Mouse (Mus musculus) liver, embryonic 12.5 days (tissue): ENCODE data around the gene Mnx1. TPM values are rescaled to one million over a fixed set of nuclear protein-coding genes. Genes with fewer than 3 reads are reported as not detected.

ENCODE experiments used
- ATAC-seq: fragments of 200-750 bp; cut with Nextera tagmentation; 2 replicates; pipeline ENCODE4 v1.8.0; 2017; ENCODE audit warnings: moderate number of reproducible peaks, mild to moderate bottlenecking, moderate library complexity
- H3K27ac ChIP-seq: fragments of 300-500 bp; sonication (generic); 2 replicates; pipeline ENCODE4 v1.5.1; 2016; ENCODE audit warnings: mild to moderate bottlenecking
- H3K27me3 ChIP-seq: fragments of 300-500 bp; sonication (generic); replicated peaks from 2 replicates; pipeline ENCODE4 v1.6.1; 2016; ENCODE audit warnings: mild to moderate bottlenecking, moderate library complexity
- H3K36me3 ChIP-seq: fragments of 300-500 bp; sonication (generic); 2 replicates; pipeline ENCODE4 v1.6.1; 2016; ENCODE audit warnings: mild to moderate bottlenecking, moderate library complexity
- H3K4me1 ChIP-seq: fragments of 300-500 bp; sonication (generic); 2 replicates; pipeline ENCODE4 v1.6.1; 2016
- H3K4me2 ChIP-seq: fragments of 300-500 bp; sonication (generic); 2 replicates; pipeline ENCODE4 v1.6.1; 2016; ENCODE audit warnings: mild to moderate bottlenecking, moderate library complexity
- H3K4me3 ChIP-seq: fragments of 300-500 bp; sonication (generic); 2 replicates; pipeline ENCODE4 v1.5.1; 2016; ENCODE audit warnings: mild to moderate bottlenecking, moderate library complexity
- H3K9ac ChIP-seq: fragments of 300-500 bp; sonication (generic); 2 replicates; pipeline ENCODE4 v1.6.1; 2016; ENCODE audit warnings: mild to moderate bottlenecking, moderate library complexity
- H3K9me3 ChIP-seq: fragments of 300-500 bp; sonication (generic); replicated peaks from 2 replicates; pipeline ENCODE4 v1.6.1; 2016; ENCODE audit warnings: mild to moderate bottlenecking, moderate library complexity
- WGBS: fragments of 180-500 bp; shearing (Covaris S2); methylation state at CpG from one replicate; pipeline ENCODE4 v1.1.7; 2016; ENCODE audit not compliant: insufficient replicate concordance; 5-methylcytosine and 5-hydroxymethylcytosine counted together
- polyA plus RNA-seq: library from polyadenylated mRNA; unstranded; fragments of >200 nt; fragmentation: Nextera tagmentation; extraction: Ambion mirVana; gene quantifications from 2 replicates; pipeline ENCODE4 v1.2.1, GENCODE M21; 2016

Mnx1 gene
- polyA plus RNA-seq, 1 experiment from 2014 or later, result not detected

GRCm38 (mm10) chr5:29475556-29475955, 2.7 kb downstream of the Mnx1 start:
- 7% methylated on average over 5 of the region's 5 CpGs for WGBS
- Histone ChIP-seq H3K9me3 (no peaks in the 10 kb centered on the region), H3K4me3 (no peak overlapping the region), H3K27ac (no peak overlapping the region), H3K36me3 (no peaks in the 10 kb centered on the region), H3K4me2 (no peak overlapping the region), H3K27me3 (peaks cover 100% of the 10 kb centered on the region), H3K9ac (no peak overlapping the region), H3K4me1 (peaks cover 7% of the 10 kb centered on the region; the same call in 1 of the 2 replicates)
- no peak for ATAC-seq

GRCm38 (mm10) chr5:29475041-29475440, 3.2 kb downstream of the Mnx1 start:
- Histone ChIP-seq H3K4me3 (no peak overlapping the region), H3K4me2 (no peak overlapping the region), H3K27ac (no peak overlapping the region), H3K4me1 (peaks cover 7% of the 10 kb centered on the region; the same call in 1 of the 2 replicates), H3K27me3 (peaks cover 100% of the 10 kb centered on the region), H3K9ac (no peak overlapping the region), H3K9me3 (no peaks in the 10 kb centered on the region), H3K36me3 (no peaks in the 10 kb centered on the region)
- ATAC-seq, result no peak
- WGBS, result 4% methylated on average over 10 of the region's 10 CpGs

- H3K4me2 ChIP-seq, result no peak overlapping the region
- peaks cover 100% of the 10 kb centered on the region for H3K27me3 ChIP-seq
- peaks cover 7% of the 10 kb centered on the region; the same call in 1 of the 2 replicates for H3K4me1 ChIP-seq
- ATAC-seq, result no peak
- no peak overlapping the region for H3K4me3 ChIP-seq
- 4% methylated on average over 35 of the region's 35 CpGs for WGBS
- no peaks in the 10 kb centered on the region for H3K36me3 ChIP-seq
- no peaks in the 10 kb centered on the region for H3K9me3 ChIP-seq
- H3K9ac ChIP-seq, result no peak overlapping the region
- no peak overlapping the region for H3K27ac ChIP-seq
Measured at GRCm38 (mm10) chr5:29474246-29474960, 3.9 kb downstream of the Mnx1 start.

GRCm38 (mm10) chr5:29473551-29474245, 4.6 kb downstream of the Mnx1 start:
- no peaks in the 10 kb centered on the region for H3K9me3 ChIP-seq

GRCm38 (mm10) chr5:29471855-29472665, 6.2 kb downstream of the Mnx1 start:
- H3K9ac ChIP-seq, result no peak overlapping the region
- H3K4me2 ChIP-seq, result no peak overlapping the region
- WGBS, result 2% methylated on average over 22 of the region's 22 CpGs
- peaks cover 100% of the 10 kb centered on the region for H3K27me3 ChIP-seq
- H3K4me3 ChIP-seq, result no peak overlapping the region
- 0 out of 2 replicates have a peak, but pooled peaks cover 6% of the 10 kb centered on the region for H3K4me1 ChIP-seq
- no peak overlapping the region for H3K27ac ChIP-seq
- H3K9me3 ChIP-seq, result no peaks in the 10 kb centered on the region
- ATAC-seq, result no peak
- no peaks in the 10 kb centered on the region for H3K36me3 ChIP-seq

More at GRCm38 (mm10) chr5:29473551-29474245, 4.6 kb downstream of the Mnx1 start:
- no peak overlapping the region for H3K9ac ChIP-seq
- 2% methylated on average over 35 of the region's 35 CpGs for WGBS
- H3K4me3 ChIP-seq, result no peak overlapping the region
- no peak overlapping the region for H3K4me2 ChIP-seq
- no peaks in the 10 kb centered on the region for H3K36me3 ChIP-seq
- no peak overlapping the region for H3K27ac ChIP-seq
- H3K27me3 ChIP-seq, result peaks cover 100% of the 10 kb centered on the region
- peaks cover 7% of the 10 kb centered on the region; the same call in 1 of the 2 replicates for H3K4me1 ChIP-seq
- ATAC-seq, result no peak

- Histone ChIP-seq H3K4me1 (0 out of 2 replicates have a peak, but pooled peaks cover 6% of the 10 kb centered on the region), H3K9me3 (no peaks in the 10 kb centered on the region), H3K27me3 (peaks cover 100% of the 10 kb centered on the region), H3K36me3 (no peaks in the 10 kb centered on the region), H3K9ac (no peak overlapping the region), H3K4me2 (no peak overlapping the region), H3K4me3 (no peak overlapping the region), H3K27ac (no peak overlapping the region)
- ATAC-seq, result no peak
- 5% methylated on average over 11 of the region's 11 CpGs for WGBS
Measured at GRCm38 (mm10) chr5:29471396-29471795, 6.9 kb downstream of the Mnx1 start.

GRCm38 (mm10) chr5:29470851-29471394, 7.3 kb downstream of the Mnx1 start:
- Histone ChIP-seq H3K36me3 (no peaks in the 10 kb centered on the region), H3K27me3 (peaks cover 100% of the 10 kb centered on the region), H3K4me2 (no peak overlapping the region), H3K4me1 (0 out of 2 replicates have a peak, but pooled peaks cover 6% of the 10 kb centered on the region), H3K9me3 (no peaks in the 10 kb centered on the region), H3K27ac (no peak overlapping the region), H3K4me3 (no peak overlapping the region), H3K9ac (no peak overlapping the region)
- ATAC-seq, result no peak
- WGBS, result 7% methylated on average over 20 of the region's 20 CpGs

- Histone ChIP-seq H3K27ac (no peak overlapping the region), H3K4me1 (0 out of 2 replicates have a peak, but pooled peaks cover 6% of the 10 kb centered on the region), H3K4me2 (no peak overlapping the region), H3K27me3 (peaks cover 100% of the 10 kb centered on the region), H3K9ac (no peak overlapping the region), H3K4me3 (no peak overlapping the region), H3K9me3 (no peaks in the 10 kb centered on the region), H3K36me3 (no peaks in the 10 kb centered on the region)
- WGBS, result 21% methylated on average over 5 of the region's 5 CpGs
- ATAC-seq, result no peak
Measured at GRCm38 (mm10) chr5:29470271-29470670, 8.0 kb downstream of the Mnx1 start.

- no peak overlapping the region for H3K4me2 ChIP-seq
- ATAC-seq, result no peak
- H3K27ac ChIP-seq, result no peak overlapping the region
- H3K9me3 ChIP-seq, result no peaks in the 10 kb centered on the region
- H3K4me3 ChIP-seq, result no peak overlapping the region
- 13% methylated on average over 4 of the region's 4 CpGs for WGBS
- H3K36me3 ChIP-seq, result no peaks in the 10 kb centered on the region
- 0 out of 2 replicates have a peak, but pooled peaks cover 6% of the 10 kb centered on the region for H3K4me1 ChIP-seq
- no peak overlapping the region for H3K9ac ChIP-seq
- H3K27me3 ChIP-seq, result peaks cover 93% of the 10 kb centered on the region
Measured at GRCm38 (mm10) chr5:29469501-29469900, 8.8 kb downstream of the Mnx1 start.

GRCm38 (mm10) chr5:29468351-29469065, 9.8 kb downstream of the Mnx1 start:
- 0 out of 2 replicates have a peak, but pooled peaks cover 6% of the 10 kb centered on the region for H3K4me1 ChIP-seq
- H3K4me2 ChIP-seq, result peak overlapping the region; percentile 73
- no peaks in the 10 kb centered on the region for H3K36me3 ChIP-seq
- no peak overlapping the region for H3K9ac ChIP-seq
- H3K9me3 ChIP-seq, result no peaks in the 10 kb centered on the region
- 4% methylated on average over 17 of the region's 17 CpGs for WGBS
- ATAC-seq, result no peak
- no peak overlapping the region for H3K27ac ChIP-seq
- peak overlapping the region; percentile 50 for H3K4me3 ChIP-seq
- peaks cover 83% of the 10 kb centered on the region for H3K27me3 ChIP-seq
